Mouse (Mus musculus): ENCODE results near the gene Rusc2. TPM values are rescaled to one million over a fixed set of nuclear protein-coding genes. Genes with fewer than 3 reads are reported as not detected.

Gene Rusc2
- 50.6 and 53.8 TPM in 2 replicates for polyA plus RNA-seq (2012; rRNA removed)

GRCm38 (mm10) chr4:43381408-43382154 lies at the start of gene Rusc2:
Gene Rusc2, plus strand, starts transcription at chr4:43381979.
- Histone ChIP-seq H3K4me1 (ENCODE audit: control insufficient read depth, insufficient read depth, low read length) (peaks cover 3% of the 10 kb centered on the region), H3K27ac (ENCODE audit: insufficient read depth, low read length) (peak within 1 kb of the TSS; percentile 99), H3K4me3 (ENCODE audit: insufficient read depth, low read length) (peak within 1 kb of the TSS; percentile 53)
- TF ChIP-seq CTCF (IDR thresholded peaks at IDR 0.05; ENCODE audit: extremely low read depth, insufficient read depth, low read length) (0 out of 2 replicates have a peak, but pooled peaks have one; percentile 8), POLR2A (IDR thresholded peaks at IDR 0.05; ENCODE audit: extremely low read depth, insufficient read depth, low read length) (peak; percentile 62)

GRCm38 (mm10) chr4:43334771-43335170 lies 47.0 kb upstream of the Rusc2 start:
- TF ChIP-seq POLR2A (IDR thresholded peaks at IDR 0.05; ENCODE audit: extremely low read depth, insufficient read depth, low read length) (no peak), CTCF (IDR thresholded peaks at IDR 0.05; ENCODE audit: extremely low read depth, insufficient read depth, low read length) (no peak)
- Histone ChIP-seq H3K4me1 (ENCODE audit: control insufficient read depth, insufficient read depth, low read length) (no peaks in the 10 kb centered on the region), H3K4me3 (ENCODE audit: insufficient read depth, low read length) (no peak overlapping the region), H3K27ac (ENCODE audit: insufficient read depth, low read length) (no peak overlapping the region)

- TF ChIP-seq POLR2A (IDR thresholded peaks at IDR 0.05; ENCODE audit: extremely low read depth, insufficient read depth, low read length), result no peak
- no peak for TF ChIP-seq CTCF (IDR thresholded peaks at IDR 0.05; ENCODE audit: extremely low read depth, insufficient read depth, low read length)
- Histone ChIP-seq H3K4me1 (ENCODE audit: control insufficient read depth, insufficient read depth, low read length) (no peaks in the 10 kb centered on the region), H3K4me3 (ENCODE audit: insufficient read depth, low read length) (no peak overlapping the region), H3K27ac (ENCODE audit: insufficient read depth, low read length) (no peak overlapping the region)
These were observed 45.6 kb upstream of the Rusc2 start for GRCm38 (mm10) chr4:43336176-43336575.

GRCm38 (mm10) chr4:43340096-43340804 lies 41.5 kb upstream of the Rusc2 start:
- TF ChIP-seq POLR2A (IDR thresholded peaks at IDR 0.05; ENCODE audit: extremely low read depth, insufficient read depth, low read length), result no peak
- no peak for TF ChIP-seq CTCF (IDR thresholded peaks at IDR 0.05; ENCODE audit: extremely low read depth, insufficient read depth, low read length)
- H3K4me3 ChIP-seq (ENCODE audit: insufficient read depth, low read length), result no peak overlapping the region
- no peak overlapping the region for H3K27ac ChIP-seq (ENCODE audit: insufficient read depth, low read length)
- no peaks in the 10 kb centered on the region for H3K4me1 ChIP-seq (ENCODE audit: control insufficient read depth, insufficient read depth, low read length)

- no peaks in the 10 kb centered on the region for H3K4me1 ChIP-seq (ENCODE audit: control insufficient read depth, insufficient read depth, low read length)
- H3K27ac ChIP-seq (ENCODE audit: insufficient read depth, low read length), result no peak overlapping the region
- no peak for TF ChIP-seq CTCF (IDR thresholded peaks at IDR 0.05; ENCODE audit: extremely low read depth, insufficient read depth, low read length)
- no peak for TF ChIP-seq POLR2A (IDR thresholded peaks at IDR 0.05; ENCODE audit: extremely low read depth, insufficient read depth, low read length)
- no peak overlapping the region for H3K4me3 ChIP-seq (ENCODE audit: insufficient read depth, low read length)
These were observed 40.4 kb upstream of the Rusc2 start for GRCm38 (mm10) chr4:43341276-43341891.

- Histone ChIP-seq H3K4me3 (ENCODE audit: insufficient read depth, low read length) (no peak overlapping the region), H3K27ac (ENCODE audit: insufficient read depth, low read length) (no peak overlapping the region), H3K4me1 (ENCODE audit: control insufficient read depth, insufficient read depth, low read length) (no peaks in the 10 kb centered on the region)
- TF ChIP-seq POLR2A (IDR thresholded peaks at IDR 0.05; ENCODE audit: extremely low read depth, insufficient read depth, low read length) (no peak), CTCF (IDR thresholded peaks at IDR 0.05; ENCODE audit: extremely low read depth, insufficient read depth, low read length) (no peak)
These were observed 39.3 kb upstream of the Rusc2 start for GRCm38 (mm10) chr4:43342443-43342842.

GRCm38 (mm10) chr4:43344932-43345331 lies 36.8 kb upstream of the Rusc2 start:
- TF ChIP-seq CTCF (IDR thresholded peaks at IDR 0.05; ENCODE audit: extremely low read depth, insufficient read depth, low read length) (no peak), POLR2A (IDR thresholded peaks at IDR 0.05; ENCODE audit: extremely low read depth, insufficient read depth, low read length) (no peak)
- H3K4me3 ChIP-seq (ENCODE audit: insufficient read depth, low read length), result no peak overlapping the region
- H3K4me1 ChIP-seq (ENCODE audit: control insufficient read depth, insufficient read depth, low read length), result no peaks in the 10 kb centered on the region
- H3K27ac ChIP-seq (ENCODE audit: insufficient read depth, low read length), result no peak overlapping the region

GRCm38 (mm10) chr4:43349206-43349605 lies 32.6 kb upstream of the Rusc2 start:
- Histone ChIP-seq H3K4me3 (ENCODE audit: insufficient read depth, low read length) (no peak overlapping the region), H3K4me1 (ENCODE audit: control insufficient read depth, insufficient read depth, low read length) (no peaks in the 10 kb centered on the region), H3K27ac (ENCODE audit: insufficient read depth, low read length) (no peak overlapping the region)
- TF ChIP-seq POLR2A (IDR thresholded peaks at IDR 0.05; ENCODE audit: extremely low read depth, insufficient read depth, low read length) (no peak), CTCF (IDR thresholded peaks at IDR 0.05; ENCODE audit: extremely low read depth, insufficient read depth, low read length) (no peak)

GRCm38 (mm10) chr4:43350038-43350560 lies 31.7 kb upstream of the Rusc2 start:
- Histone ChIP-seq H3K27ac (ENCODE audit: insufficient read depth, low read length) (no peak overlapping the region), H3K4me3 (ENCODE audit: insufficient read depth, low read length) (no peak overlapping the region)
- TF ChIP-seq CTCF (IDR thresholded peaks at IDR 0.05; ENCODE audit: extremely low read depth, insufficient read depth, low read length), result no peak
- TF ChIP-seq POLR2A (IDR thresholded peaks at IDR 0.05; ENCODE audit: extremely low read depth, insufficient read depth, low read length), result no peak

More at GRCm38 (mm10) chr4:43350038-43350560, 31.7 kb upstream of the Rusc2 start:
- H3K4me1 ChIP-seq (ENCODE audit: control insufficient read depth, insufficient read depth, low read length), result no peaks in the 10 kb centered on the region
